Mouse (Mus musculus) heart, adult 2 months (tissue): ENCODE measurements around the gene Stpg2. TPM values are rescaled to one million over a fixed set of nuclear protein-coding genes. Genes with fewer than 3 reads are reported as not detected.

Experiments
- DNase-seq, 2 experiments: peaks; one replicate each; pipeline ENCODE4 v3.0.0; 2021
- H3K27ac ChIP-seq: fragments of 200-600 bp; 2 replicates; pipeline ENCODE4 v1.8.1; 2022
- H3K27me3 ChIP-seq: fragments of 200-500 bp; 2 replicates; pipeline ENCODE4 v1.6.1; 2012; ENCODE audit warnings: mild to moderate bottlenecking, low read length, inconsistent platforms, mixed read lengths; ENCODE audit not compliant: control insufficient read depth, insufficient read depth
- H3K36me3 ChIP-seq: fragments of 200-500 bp; 2 replicates; pipeline ENCODE4 v1.6.1; 2012; ENCODE audit warnings: low read length, inconsistent platforms; ENCODE audit not compliant: control insufficient read depth, insufficient read depth
- H3K4me1 ChIP-seq: fragments of 200-500 bp; 2 replicates; pipeline ENCODE4 v1.6.1; 2011; ENCODE audit warnings: low read length; ENCODE audit not compliant: control insufficient read depth, insufficient read depth
- H3K4me3 ChIP-seq: fragments of 200-600 bp; 2 replicates; pipeline ENCODE4 v1.8.1; 2022
- H3K79me2 ChIP-seq: fragments of 200-500 bp; replicated peaks from 2 replicates; pipeline ENCODE4 v1.6.1; 2012; ENCODE audit warnings: mild to moderate bottlenecking, inconsistent platforms, low read length, moderate library complexity, mixed read lengths; ENCODE audit not compliant: control insufficient read depth, insufficient read depth
- H3K9ac ChIP-seq: fragments of 200-500 bp; 2 replicates; pipeline ENCODE4 v1.6.1; 2012; ENCODE audit warnings: low read depth, mild to moderate bottlenecking, control low read depth, inconsistent platforms, low read length, mixed read lengths
- CTCF ChIP-seq: fragments of 200-600 bp; IDR thresholded peaks from 2 replicates; pipeline ENCODE4 v1.8.1; 2022; ENCODE audit warnings: antibody characterized with exemption, mild to moderate bottlenecking, moderate library complexity
- EP300 ChIP-seq: fragments of 200-500 bp; IDR thresholded peaks from 2 replicates; pipeline ENCODE4 v1.6.1; 2011; ENCODE audit warnings: low read depth, low read length, control low read depth; ENCODE audit not compliant: insufficient read depth
- POLR2A ChIP-seq: fragments of 200-500 bp; IDR thresholded peaks from 2 replicates; pipeline ENCODE4 v1.6.1; 2011; ENCODE audit warnings: mild to moderate bottlenecking, low read depth, low read length, control low read depth; ENCODE audit not compliant: insufficient read depth
- WGBS: fragments of 180-500 bp; shearing (Covaris S2); methylation state at CpG from one replicate; pipeline ENCODE4 v1.1.7; 2018; 5-methylcytosine and 5-hydroxymethylcytosine counted together
- intact Hi-C: fragments of 180-260 bp; cut with DNase I; formaldehyde crosslinking; loops from one replicate; pipeline ENCODE4 v1.15.1; 2025
- polyA plus RNA-seq: library from polyadenylated mRNA; depleted of rRNA; stranded (reverse); fragments of >200 nt; gene quantifications from 2 replicates; pipeline ENCODE4 v1.2.3, GENCODE M21; 2012; rRNA removed
- total RNA-seq, 2 experiments: library from RNA; stranded (reverse); gene quantifications; 2 replicates each; pipeline ENCODE4 v1.2.3; 2021

The Stpg2 gene
- total and polyA plus RNA-seq, 3 experiments = not detected

GRCm38 (mm10) chr3:139729248-139729647 lies 523.8 kb downstream of the Stpg2 start:
- Histone ChIP-seq H3K27me3 (no peaks in the 10 kb centered on the region), H3K4me3 (no peak overlapping the region), H3K79me2 (no peaks in the 10 kb centered on the region), H3K36me3 (no peaks in the 10 kb centered on the region), H3K4me1 (no peaks in the 10 kb centered on the region), H3K9ac (no peak overlapping the region), H3K27ac (no peak overlapping the region)
- TF ChIP-seq EP300 (no peak), CTCF (no peak), POLR2A (no peak)
- intact Hi-C loops = no loop called here
- DNase-seq = no peak
- WGBS = 73% methylated on average over 5 of the region's 5 CpGs

GRCm38 (mm10) chr3:139733156-139733555 lies 527.7 kb downstream of the Stpg2 start:
- no peak for DNase-seq
- TF ChIP-seq POLR2A = no peak
- no peaks in the 10 kb centered on the region for H3K36me3 ChIP-seq
- intact Hi-C loops = no loop called here
- H3K4me3 ChIP-seq = no peak overlapping the region
- 75% methylated on average over 2 of the region's 2 CpGs for WGBS
- H3K27me3 ChIP-seq = no peaks in the 10 kb centered on the region
- H3K79me2 ChIP-seq = no peaks in the 10 kb centered on the region
- no peak overlapping the region for H3K9ac ChIP-seq
- no peak overlapping the region for H3K27ac ChIP-seq
- H3K4me1 ChIP-seq = no peaks in the 10 kb centered on the region

DNA sequence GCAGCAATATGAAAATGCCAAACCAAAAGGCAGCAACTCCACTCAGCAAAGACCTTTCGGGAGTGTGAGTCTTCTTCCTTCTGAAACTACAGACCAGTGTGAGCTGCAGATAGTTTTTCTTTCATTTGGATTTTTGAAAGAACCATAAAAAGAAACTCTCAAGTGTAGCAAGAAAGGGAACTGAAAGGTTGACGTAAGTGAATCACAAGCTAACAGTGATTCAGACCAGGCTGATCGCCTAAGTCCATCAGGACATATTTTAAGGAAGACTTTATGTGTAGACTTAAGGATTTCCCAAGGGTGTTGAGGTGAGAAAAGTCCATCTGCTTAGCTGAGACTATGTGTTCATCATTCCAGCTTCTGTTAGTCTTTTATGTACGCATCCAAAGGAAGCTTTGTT lies 533.9 kb downstream of the Stpg2 start:
- Histone ChIP-seq H3K4me3 (no peak overlapping the region), H3K27ac (no peak overlapping the region), H3K36me3 (no peaks in the 10 kb centered on the region), H3K27me3 (no peaks in the 10 kb centered on the region), H3K79me2 (no peaks in the 10 kb centered on the region), H3K4me1 (no peaks in the 10 kb centered on the region), H3K9ac (no peak overlapping the region)
- intact Hi-C loops = no loop called here
- DNase-seq = no peak
- TF ChIP-seq CTCF = no peak
- no peak for TF ChIP-seq POLR2A
- TF ChIP-seq EP300 = no peak
- 84% methylated on average over 4 of the region's 4 CpGs for WGBS

Other genes with a start within 250 kb of the Stpg2 start
- gene Rap1gds1, start 130.5 kb upstream of the Stpg2 start, total RNA-seq = 10 to 100 TPM; 24.2 to 26.2 TPM
- 14.6 and 23.5 TPM in 2 replicates for gene Rap1gds1, start 130.5 kb upstream of the Stpg2 start, polyA plus RNA-seq